Mouse (Mus musculus) embryonic facial prominence, embryonic 11.5 days (tissue): ENCODE measurements around the gene Cog1. TPM values are rescaled to one million over a fixed set of nuclear protein-coding genes. Genes with fewer than 3 reads are reported as not detected.

Experiments
- ATAC-seq: fragments of 200-750 bp; cut with Nextera tagmentation; replicated peaks from 2 replicates; pipeline ENCODE4 v1.8.0; 2017; ENCODE audit warnings: low read depth; ENCODE audit not compliant: insufficient number of reproducible peaks, low FRiP score, low TSS enrichment
- DNase-seq: peaks from one replicate; pipeline ENCODE4 v3.0.0-alpha.2; 2015; ENCODE audit warnings: low spot score
- H3K27ac ChIP-seq: fragments of 300-500 bp; sonication (generic); replicated peaks from 2 replicates; pipeline ENCODE4 v1.5.1; 2014; ENCODE audit warnings: mild to moderate bottlenecking, low read depth, low read length, control low read depth
- H3K27me3 ChIP-seq: fragments of 300-500 bp; sonication (generic); 2 replicates; pipeline ENCODE4 v1.6.1; 2014; ENCODE audit warnings: mild to moderate bottlenecking, low read length, moderate library complexity, mixed read lengths; ENCODE audit not compliant: control insufficient read depth, insufficient read depth
- H3K36me3 ChIP-seq: fragments of 300-500 bp; sonication (generic); replicated peaks from 2 replicates; pipeline ENCODE4 v1.6.1; 2014; ENCODE audit warnings: low read depth, mild to moderate bottlenecking, low read length, moderate library complexity, mixed read lengths; ENCODE audit not compliant: control insufficient read depth, insufficient read depth
- H3K4me1 ChIP-seq: fragments of 300-500 bp; sonication (generic); 2 replicates; pipeline ENCODE4 v1.6.1; 2014; ENCODE audit warnings: low read length, mixed read lengths; ENCODE audit not compliant: control insufficient read depth, insufficient read depth
- H3K4me2 ChIP-seq: fragments of 300-500 bp; sonication (generic); 2 replicates; pipeline ENCODE4 v1.6.1; 2014; ENCODE audit warnings: low read depth, mild to moderate bottlenecking, control low read depth, low read length, moderate library complexity
- H3K4me3 ChIP-seq: fragments of 300-500 bp; sonication (generic); 2 replicates; pipeline ENCODE4 v1.5.1; 2014; ENCODE audit warnings: low read depth, low read length, control low read depth
- H3K9ac ChIP-seq: fragments of 300-500 bp; sonication (generic); replicated peaks from 2 replicates; pipeline ENCODE4 v1.6.1; 2014; ENCODE audit warnings: mild to moderate bottlenecking, control low read depth, low read length
- H3K9me3 ChIP-seq: fragments of 300-500 bp; sonication (generic); replicated peaks from 2 replicates; pipeline ENCODE4 v1.6.1; 2016; ENCODE audit warnings: mild to moderate bottlenecking, low read length, inconsistent platforms, mixed read lengths; ENCODE audit not compliant: control insufficient read depth
- WGBS: fragments of 180-500 bp; shearing (Covaris S2); extraction: QIAGEN DNeasy Blood & Tissue Kit; methylation state at CpG from one replicate; pipeline ENCODE4 v1.1.7; 2014; 5-methylcytosine and 5-hydroxymethylcytosine counted together
- polyA plus RNA-seq: library from polyadenylated mRNA; unstranded; fragments of >200 nt; fragmentation: Nextera tagmentation; extraction: Ambion mirVana; gene quantifications from 2 replicates; pipeline ENCODE4 v1.2.1, GENCODE M21; 2014

The Cog1 gene
- polyA plus RNA-seq, 1 experiment from 2014 or later: 26.1 TPM

DNA sequence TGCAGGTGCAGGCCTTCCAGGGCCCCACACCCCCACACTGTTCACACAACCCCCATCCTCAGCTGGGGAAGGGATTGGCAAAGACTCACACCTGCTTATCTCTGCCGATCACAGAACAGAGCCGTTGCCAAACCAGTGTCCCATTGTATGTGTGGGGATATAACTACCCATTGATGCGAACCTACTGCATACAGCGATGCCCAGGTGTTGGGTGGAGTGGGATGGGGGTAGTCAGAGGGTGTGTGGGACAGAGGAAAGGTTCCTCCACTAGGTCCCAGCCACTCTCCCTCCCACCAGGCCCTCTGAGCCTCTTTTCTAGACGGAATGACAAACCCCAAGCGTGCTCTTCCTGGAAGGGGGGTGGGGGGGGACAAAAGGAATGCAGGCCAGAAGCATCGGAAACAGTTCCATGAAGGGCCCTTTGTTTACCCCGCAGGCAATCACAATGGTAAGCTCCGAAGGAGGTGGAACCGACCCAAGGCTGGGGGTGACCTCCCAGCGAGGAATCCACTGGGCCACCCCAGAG lies 60.8 kb downstream of the Cog1 start, which contains the start of gene Cpsf4l:
Cpsf4l (minus strand) TSS at position 287 of the 526 bp plus-strand sequence.
- Histone ChIP-seq H3K4me1 (peaks cover 8% of the 10 kb centered on the region), H3K27me3 (no peaks in the 10 kb centered on the region; the same call in 1 of the 2 replicates), H3K4me2 (no peak within 1 kb of the TSS), H3K9ac (peak within 1 kb of the TSS; percentile 30; the same call in 1 of the 2 replicates), H3K4me3 (no peak within 1 kb of the TSS), H3K9me3 (no peaks in the 10 kb centered on the region), H3K36me3 (no peaks in the 10 kb centered on the region), H3K27ac (peak within 1 kb of the TSS; percentile 52; the same call in 1 of the 2 replicates)
- ATAC-seq (peak; percentile 29), DNase-seq (peak; percentile 64)
- 4% methylated on average over 11 of the region's 11 CpGs for WGBS

DNA sequence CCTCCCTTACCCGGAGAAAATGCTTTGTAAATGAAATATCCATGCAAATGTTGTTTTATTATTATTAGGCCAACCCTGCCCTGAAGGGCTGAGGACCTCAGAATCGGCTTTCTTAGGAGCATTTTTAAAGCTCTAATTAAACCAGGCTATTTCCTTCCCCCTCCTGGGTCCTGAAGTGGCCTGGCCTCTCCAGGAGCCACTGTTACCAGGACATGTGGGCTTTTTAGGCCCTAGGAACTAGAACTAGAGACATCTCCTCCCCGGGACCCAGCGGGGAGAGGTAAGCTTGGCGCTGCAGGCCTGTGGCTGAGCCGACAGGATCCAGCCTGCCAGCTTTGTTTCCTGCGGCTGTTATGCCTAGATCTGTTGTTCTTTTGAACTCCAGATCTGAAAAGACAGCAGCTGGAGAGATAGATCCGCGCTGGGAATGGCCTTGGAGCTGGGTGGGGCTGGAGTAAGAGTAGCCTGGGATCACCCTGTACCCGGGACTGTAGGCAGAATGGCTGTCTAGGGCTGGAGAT lies 61.3 kb downstream of the Cog1 start:
- ATAC-seq: 0 out of 2 replicates have a peak, but pooled peaks have one; percentile 25
- no peaks in the 10 kb centered on the region; the same call in 1 of the 2 replicates for H3K27me3 ChIP-seq

DNA sequence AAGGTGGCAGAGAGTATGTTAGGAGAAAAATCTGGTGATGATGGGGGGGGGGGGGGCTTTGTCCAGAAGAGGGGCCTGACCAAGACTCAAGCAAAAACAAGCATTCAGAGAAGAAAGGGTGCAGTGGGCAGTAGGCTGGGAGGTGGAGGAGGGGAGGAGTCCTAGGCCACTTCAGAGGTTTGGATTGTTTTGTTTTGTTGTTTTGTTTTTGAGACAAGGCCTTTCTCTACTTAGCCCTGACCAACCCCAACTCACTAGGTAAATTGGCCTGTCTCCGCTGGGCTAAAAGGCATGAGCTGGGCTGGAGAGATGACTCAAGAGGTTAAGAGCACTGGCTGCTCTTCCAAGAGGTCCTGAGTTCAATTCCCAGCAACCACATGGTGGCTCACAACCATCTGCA lies 62.1 kb downstream of the Cog1 start:
- peak overlapping the region; percentile 52; the same call in 1 of the 2 replicates for H3K27ac ChIP-seq
- H3K9ac ChIP-seq: no peak overlapping the region
- no peak overlapping the region for H3K4me2 ChIP-seq
- no peak overlapping the region for H3K4me3 ChIP-seq
- H3K9me3 ChIP-seq: no peaks in the 10 kb centered on the region
- H3K27me3 ChIP-seq: no peaks in the 10 kb centered on the region; the same call in 1 of the 2 replicates
- no peak for ATAC-seq
- no peaks in the 10 kb centered on the region for H3K36me3 ChIP-seq
- 55% methylated on average over 1 of the region's 1 CpGs for WGBS
- DNase-seq: no peak
- peaks cover 8% of the 10 kb centered on the region for H3K4me1 ChIP-seq

More for the DNA sequence above, 61.3 kb downstream of the Cog1 start:
- no peak overlapping the region for H3K4me2 ChIP-seq
- peak; percentile 60 for DNase-seq
- H3K36me3 ChIP-seq: no peaks in the 10 kb centered on the region
- peak overlapping the region; percentile 30; the same call in 1 of the 2 replicates for H3K9ac ChIP-seq
- H3K9me3 ChIP-seq: no peaks in the 10 kb centered on the region
- H3K27ac ChIP-seq: peak overlapping the region; percentile 52; the same call in 1 of the 2 replicates
- H3K4me3 ChIP-seq: no peak overlapping the region
- 2% methylated on average over 10 of the region's 10 CpGs for WGBS
- H3K4me1 ChIP-seq: peaks cover 8% of the 10 kb centered on the region

GRCm38 (mm10) chr11:113715078-113715674 lies 66.2 kb downstream of the Cog1 start:
- H3K4me2 ChIP-seq: no peak overlapping the region
- no peak for DNase-seq
- no peak overlapping the region for H3K9ac ChIP-seq
- no peak overlapping the region for H3K4me3 ChIP-seq
- H3K4me1 ChIP-seq: peaks cover 5% of the 10 kb centered on the region
- no peak overlapping the region for H3K27ac ChIP-seq
- no peaks in the 10 kb centered on the region for H3K9me3 ChIP-seq
- ATAC-seq: no peak
- no peaks in the 10 kb centered on the region for H3K27me3 ChIP-seq
- no peaks in the 10 kb centered on the region for H3K36me3 ChIP-seq
- 60% methylated on average over 7 of the region's 7 CpGs for WGBS

GRCm38 (mm10) chr11:113716132-113716531 lies 67.2 kb downstream of the Cog1 start:
- 98% methylated on average over 2 of the region's 2 CpGs for WGBS
- H3K4me1 ChIP-seq: no peaks in the 10 kb centered on the region
- H3K9ac ChIP-seq: no peak overlapping the region
- no peak for ATAC-seq
- no peaks in the 10 kb centered on the region for H3K27me3 ChIP-seq
- no peak for DNase-seq
- no peaks in the 10 kb centered on the region for H3K36me3 ChIP-seq
- H3K27ac ChIP-seq: no peak overlapping the region
- no peak overlapping the region for H3K4me3 ChIP-seq
- no peaks in the 10 kb centered on the region for H3K9me3 ChIP-seq
- no peak overlapping the region for H3K4me2 ChIP-seq

Other genes with a start within 250 kb of the Cog1 start
- gene Sstr2, start 29.8 kb upstream of the Cog1 start, polyA plus RNA-seq: 3.3 and 3.4 TPM in 2 replicates
- gene Slc39a11, start 910 bp downstream of the Cog1 start, polyA plus RNA-seq: 12.5 and 14.5 TPM in 2 replicates
- gene Fam104a, start 35.0 kb downstream of the Cog1 start, polyA plus RNA-seq: 51.2 and 52.0 TPM in 2 replicates
- gene D11Wsu47e, start 35.2 kb downstream of the Cog1 start, polyA plus RNA-seq: 24.8 and 26.5 TPM in 2 replicates
- 0.31 TPM in 1 of 2 replicates, not detected in the other for gene Cpsf4l, start 60.8 kb downstream of the Cog1 start, polyA plus RNA-seq
- 59.1 and 63.7 TPM in 2 replicates for gene Cdc42ep4, start 102.7 kb downstream of the Cog1 start, polyA plus RNA-seq